Mouse (Mus musculus): Measurements from ENCODE around the gene Fut2. TPM values are rescaled to one million over a fixed set of nuclear protein-coding genes. Genes with fewer than 3 reads are reported as not detected.

Gene Fut2
- polyA plus RNA-seq, 1 experiment from 2014 or later, result 0.33 TPM

DNA sequence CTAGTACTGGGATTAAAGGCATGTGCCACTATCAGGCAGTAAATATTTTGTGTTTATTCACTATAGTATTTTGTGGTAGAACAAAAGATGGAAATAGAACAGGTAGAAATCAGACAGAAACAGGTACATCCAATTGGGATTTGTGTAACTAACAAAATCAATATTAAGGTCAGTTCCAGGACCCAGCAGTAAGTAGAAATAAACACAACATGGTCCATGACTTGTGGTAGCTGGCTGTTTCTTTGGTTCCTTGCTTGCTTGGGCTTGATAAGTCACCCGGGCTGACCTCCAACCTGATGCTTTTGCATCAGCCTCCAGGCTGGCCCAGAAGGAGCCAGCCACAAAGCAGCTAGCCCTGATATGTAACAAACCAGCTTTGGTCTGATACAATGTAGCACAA, 56.7 kb downstream of the Fut2 start:
- H3K4me1 ChIP-seq, result no peaks in the 10 kb centered on the region
- H3K36me3 ChIP-seq, result no peaks in the 10 kb centered on the region
- no peaks in the 10 kb centered on the region for H3K27me3 ChIP-seq
- no peak overlapping the region for H3K9ac ChIP-seq (replicated peaks)
- H3K4me3 ChIP-seq, result no peak overlapping the region
- H3K4me2 ChIP-seq (replicated peaks), result no peak overlapping the region
- no peak overlapping the region for H3K27ac ChIP-seq (replicated peaks)
- no peaks in the 10 kb centered on the region for H3K9me3 ChIP-seq
- ATAC-seq (ENCODE audit: low FRiP score, low read depth), result no peak
- WGBS, result 88% methylated on average over 1 of the region's 1 CpGs

- Histone ChIP-seq H3K4me1 (no peaks in the 10 kb centered on the region), H3K9me3 (no peaks in the 10 kb centered on the region), H3K27me3 (no peaks in the 10 kb centered on the region; the same call in 1 of the 2 replicates), H3K27ac (replicated peaks) (no peak overlapping the region), H3K4me3 (no peak overlapping the region), H3K36me3 (no peaks in the 10 kb centered on the region), H3K4me2 (replicated peaks) (no peak overlapping the region), H3K9ac (replicated peaks) (no peak overlapping the region)
- ATAC-seq (ENCODE audit: low FRiP score, low read depth), result no peak
- 83% methylated on average over 9 of the region's 9 CpGs for WGBS
Observed at GRCm38 (mm10) chr7:45605704-45606289, 60.4 kb downstream of the Fut2 start.

DNA sequence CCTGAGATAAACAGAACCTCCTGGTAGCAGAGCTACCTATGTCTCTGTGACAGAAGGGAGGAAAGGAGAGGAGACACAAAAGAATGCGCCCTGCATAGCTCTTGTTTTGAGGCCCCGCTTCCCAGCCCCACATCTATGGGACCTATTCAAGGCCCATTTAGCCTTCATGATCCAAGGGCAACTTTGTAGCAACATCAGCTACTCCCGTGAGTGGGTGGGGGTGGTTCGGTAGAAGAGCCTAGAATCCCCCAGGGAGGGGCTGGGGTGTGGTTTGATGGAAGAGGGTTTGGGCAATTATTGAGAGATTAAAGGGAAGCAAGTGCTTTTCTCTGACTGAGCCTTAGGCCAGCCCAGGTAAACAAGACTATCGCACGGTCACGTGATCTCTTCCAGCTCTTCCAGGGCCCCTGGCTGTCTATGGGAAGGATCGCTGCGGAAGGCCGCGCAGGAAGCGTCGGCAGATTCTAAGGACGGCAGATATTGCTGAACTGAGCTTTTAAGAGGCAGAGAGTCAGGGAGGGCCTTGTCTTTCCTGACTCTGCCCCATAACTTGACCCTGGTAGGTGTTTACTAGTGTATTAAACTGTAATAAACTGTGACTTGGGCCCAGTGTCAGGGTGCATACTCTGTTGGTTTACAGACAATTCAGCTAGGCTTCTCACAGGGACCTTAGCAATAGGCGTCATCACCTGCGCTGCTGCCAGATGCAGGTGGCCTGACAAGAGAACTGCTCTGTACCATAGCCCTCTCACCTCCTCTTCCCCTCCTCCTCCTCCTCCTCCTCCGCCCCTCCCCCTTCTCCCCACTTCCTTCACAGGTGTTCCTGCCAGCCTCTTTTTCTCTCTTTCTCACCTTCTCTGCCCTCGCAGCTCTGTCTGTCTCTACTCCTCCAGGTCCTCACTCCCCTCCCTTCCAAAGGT, 67.0 kb downstream of the Fut2 start:
- Histone ChIP-seq H3K4me2 (replicated peaks) (no peak overlapping the region), H3K4me1 (no peaks in the 10 kb centered on the region), H3K9ac (replicated peaks) (no peak overlapping the region), H3K27me3 (no peaks in the 10 kb centered on the region; the same call in 1 of the 2 replicates), H3K27ac (replicated peaks) (no peak overlapping the region), H3K36me3 (no peaks in the 10 kb centered on the region), H3K4me3 (no peak overlapping the region), H3K9me3 (no peaks in the 10 kb centered on the region)
- 44% methylated on average over 17 of the region's 18 CpGs for WGBS
- ATAC-seq (ENCODE audit: low FRiP score, low read depth), result no peak

Other genes starting within 250 kb of the Fut2 start
- gene Lhb, start 245.6 kb downstream of the Fut2 start, polyA plus RNA-seq (2016; fragmentation: Nextera tagmentation; extraction: Ambion mirVana), result not detected in 2 replicates
- 29.7 and 32.4 TPM in 2 replicates for gene Gys1, start 231.6 kb downstream of the Fut2 start, polyA plus RNA-seq (2016; fragmentation: Nextera tagmentation; extraction: Ambion mirVana)
- 140 and 153 TPM in 2 replicates for gene Ruvbl2, start 228.3 kb downstream of the Fut2 start, polyA plus RNA-seq (2016; fragmentation: Nextera tagmentation; extraction: Ambion mirVana)
- gene Ftl1, start 206.5 kb downstream of the Fut2 start, polyA plus RNA-seq (2016; fragmentation: Nextera tagmentation; extraction: Ambion mirVana), result 5,715 and 6,077 TPM in 2 replicates
- 241 and 250 TPM in 2 replicates for gene Bax, start 199.5 kb downstream of the Fut2 start, polyA plus RNA-seq (2016; fragmentation: Nextera tagmentation; extraction: Ambion mirVana)
- gene Tulp2, start 184.5 kb downstream of the Fut2 start, polyA plus RNA-seq (2016; fragmentation: Nextera tagmentation; extraction: Ambion mirVana), result 0.22 TPM in 2 replicates
- not detected in 2 replicates for gene Gm45808, start 179.6 kb downstream of the Fut2 start, polyA plus RNA-seq (2016; fragmentation: Nextera tagmentation; extraction: Ambion mirVana)
- 3.2 and 3.6 TPM in 2 replicates for gene Dhdh, start 177.6 kb downstream of the Fut2 start, polyA plus RNA-seq (2016; fragmentation: Nextera tagmentation; extraction: Ambion mirVana)
- gene Nucb1, start 156.0 kb downstream of the Fut2 start, polyA plus RNA-seq (2016; fragmentation: Nextera tagmentation; extraction: Ambion mirVana), result 102 and 106 TPM in 2 replicates
- 15.4 and 18.5 TPM in 2 replicates for gene Ppp1r15a, start 140.1 kb downstream of the Fut2 start, polyA plus RNA-seq (2016; fragmentation: Nextera tagmentation; extraction: Ambion mirVana)
- 0.70 and 0.96 TPM in 2 replicates for gene Plekha4, start 140.1 kb downstream of the Fut2 start, polyA plus RNA-seq (2016; fragmentation: Nextera tagmentation; extraction: Ambion mirVana)
- 0.78 TPM in 1 of 2 replicates, not detected in the other for gene Hsd17b14, start 111.5 kb downstream of the Fut2 start, polyA plus RNA-seq (2016; fragmentation: Nextera tagmentation; extraction: Ambion mirVana)
- 23.2 and 23.8 TPM in 2 replicates for gene Bcat2, start 96.2 kb downstream of the Fut2 start, polyA plus RNA-seq (2016; fragmentation: Nextera tagmentation; extraction: Ambion mirVana)
- gene Fgf21, start 50.9 kb downstream of the Fut2 start, polyA plus RNA-seq (2016; fragmentation: Nextera tagmentation; extraction: Ambion mirVana), result not detected in 2 replicates
- gene Fut1, start 49.1 kb downstream of the Fut2 start, polyA plus RNA-seq (2016; fragmentation: Nextera tagmentation; extraction: Ambion mirVana), result not detected in 2 replicates
- gene Izumo1, start 44.6 kb downstream of the Fut2 start, polyA plus RNA-seq (2016; fragmentation: Nextera tagmentation; extraction: Ambion mirVana), result 0.18 and 0.31 TPM in 2 replicates
- gene Rasip1, start 38.9 kb downstream of the Fut2 start, polyA plus RNA-seq (2016; fragmentation: Nextera tagmentation; extraction: Ambion mirVana), result 10.7 and 11.6 TPM in 2 replicates
- gene Mamstr, start 26.4 kb downstream of the Fut2 start, polyA plus RNA-seq (2016; fragmentation: Nextera tagmentation; extraction: Ambion mirVana), result 2.3 and 2.7 TPM in 2 replicates
- 0.31 TPM in 1 of 2 replicates, not detected in the other for gene Ntn5, start 17.6 kb upstream of the Fut2 start, polyA plus RNA-seq (2016; fragmentation: Nextera tagmentation; extraction: Ambion mirVana)
- gene Sec1, start 28.0 kb upstream of the Fut2 start, polyA plus RNA-seq (2016; fragmentation: Nextera tagmentation; extraction: Ambion mirVana), result 0.79 and 0.80 TPM in 2 replicates
- gene Car11, start 33.4 kb upstream of the Fut2 start, polyA plus RNA-seq (2016; fragmentation: Nextera tagmentation; extraction: Ambion mirVana), result 17.0 and 18.8 TPM in 2 replicates
- gene Dbp, start 38.7 kb upstream of the Fut2 start, polyA plus RNA-seq (2016; fragmentation: Nextera tagmentation; extraction: Ambion mirVana), result 4.5 and 4.6 TPM in 2 replicates
- gene Rpl18, start 49.1 kb upstream of the Fut2 start, polyA plus RNA-seq (2016; fragmentation: Nextera tagmentation; extraction: Ambion mirVana), result 688 and 721 TPM in 2 replicates
- gene Sphk2, start 51.6 kb upstream of the Fut2 start, polyA plus RNA-seq (2016; fragmentation: Nextera tagmentation; extraction: Ambion mirVana), result 24.0 and 25.8 TPM in 2 replicates
- 1.3 and 1.6 TPM in 2 replicates for gene Fam83e, start 54.8 kb upstream of the Fut2 start, polyA plus RNA-seq (2016; fragmentation: Nextera tagmentation; extraction: Ambion mirVana)
- gene Spaca4, start 59.4 kb upstream of the Fut2 start, polyA plus RNA-seq (2016; fragmentation: Nextera tagmentation; extraction: Ambion mirVana), result not detected in 2 replicates
- 10.6 and 11.1 TPM in 2 replicates for gene Lmtk3, start 117.3 kb upstream of the Fut2 start, polyA plus RNA-seq (2016; fragmentation: Nextera tagmentation; extraction: Ambion mirVana)
- 1.5 and 2.2 TPM in 2 replicates for gene Sult2b1, start 118.3 kb upstream of the Fut2 start, polyA plus RNA-seq (2016; fragmentation: Nextera tagmentation; extraction: Ambion mirVana)
- 288 and 293 TPM in 2 replicates for gene Cyth2, start 148.2 kb upstream of the Fut2 start, polyA plus RNA-seq (2016; fragmentation: Nextera tagmentation; extraction: Ambion mirVana)
- 0.46 and 1.1 TPM in 2 replicates for gene Kcnj14, start 158.4 kb upstream of the Fut2 start, polyA plus RNA-seq (2016; fragmentation: Nextera tagmentation; extraction: Ambion mirVana)
- gene Grwd1, start 164.6 kb upstream of the Fut2 start, polyA plus RNA-seq (2016; fragmentation: Nextera tagmentation; extraction: Ambion mirVana), result 50.1 and 50.2 TPM in 2 replicates
- gene Kdelr1, start 206.4 kb upstream of the Fut2 start, polyA plus RNA-seq (2016; fragmentation: Nextera tagmentation; extraction: Ambion mirVana), result 40.6 and 54.6 TPM in 2 replicates
- 0.60 and 1.0 TPM in 2 replicates for gene Grin2d, start 212.0 kb upstream of the Fut2 start, polyA plus RNA-seq (2016; fragmentation: Nextera tagmentation; extraction: Ambion mirVana)
- 0.34 and 0.42 TPM in 2 replicates for gene Syngr4, start 230.3 kb upstream of the Fut2 start, polyA plus RNA-seq (2016; fragmentation: Nextera tagmentation; extraction: Ambion mirVana)
- 4.4 and 4.9 TPM in 2 replicates for gene Tmem143, start 230.5 kb upstream of the Fut2 start, polyA plus RNA-seq (2016; fragmentation: Nextera tagmentation; extraction: Ambion mirVana)

Data from midbrain, embryonic 12.5 days (tissue).